Mouse (Mus musculus) MEL (cell line): ENCODE measurements around the gene Mettl5. TPM values are rescaled to one million over a fixed set of nuclear protein-coding genes. Genes with fewer than 3 reads are reported as not detected.

Experiments
- DNase-seq: peaks from one replicate; pipeline ENCODE4 v3.0.0; 2011; ENCODE audit warnings: low read depth, low spot score
- H3K27ac ChIP-seq: 2 replicates; pipeline ENCODE4 v1.5.1; 2012; ENCODE audit warnings: low read depth, mild to moderate bottlenecking, control low read depth, low read length, moderate library complexity; ENCODE audit not compliant: control insufficient read depth
- H3K27me3 ChIP-seq, 2 experiments: fragments of 150-350 bp in 1 of 2; sonication (generic) in 1 of 2; 2 replicates each; pipeline ENCODE4 v1.6.1; 2012; ENCODE audit warnings: low read length in 2 of 2, mild to moderate bottlenecking in 2 of 2, improper control_type of control experiment in 1 of 2, moderate library complexity in 1 of 2; ENCODE audit not compliant: insufficient read depth in 2 of 2, control insufficient read depth in 1 of 2
- H3K36me3 ChIP-seq, 2 experiments: 2 replicates each; pipeline ENCODE4 v1.6.1; 2012 to 2014; ENCODE audit warnings: low read length in 2 of 2, improper control_type of control experiment in 1 of 2, inconsistent platforms in 1 of 2, mild to moderate bottlenecking in 1 of 2; ENCODE audit not compliant: insufficient read depth in 2 of 2, control insufficient read depth in 1 of 2
- H3K4me1 ChIP-seq, 2 experiments: fragments of 150-350 bp in 1 of 2; sonication (generic) in 1 of 2; 2 replicates each; pipeline ENCODE4 v1.6.1; 2012; ENCODE audit warnings: low read length in 2 of 2, improper control_type of control experiment in 1 of 2, mild to moderate bottlenecking in 1 of 2; ENCODE audit not compliant: insufficient read depth in 2 of 2, control insufficient read depth in 1 of 2
- H3K4me3 ChIP-seq, 2 experiments: fragments of 150-350 bp in 1 of 2; sonication (generic) in 1 of 2; 2 replicates each; pipeline ENCODE4 v1.5.1; 2012; ENCODE audit warnings: low read depth in 2 of 2, low read length in 2 of 2, mild to moderate bottlenecking in 2 of 2, moderate library complexity in 2 of 2, control low read depth in 1 of 2, improper control_type of control experiment in 1 of 2; ENCODE audit not compliant: control insufficient read depth in 1 of 2, insufficient read depth in 1 of 2
- H3K79me2 ChIP-seq: 2 replicates; pipeline ENCODE4 v1.6.1; 2012; ENCODE audit warnings: mild to moderate bottlenecking, low read length, moderate library complexity; ENCODE audit not compliant: control insufficient read depth, poor library complexity, insufficient read depth
- H3K9ac ChIP-seq: 2 replicates; pipeline ENCODE4 v1.6.1; 2012; ENCODE audit warnings: low read depth, mild to moderate bottlenecking, control low read depth, low read length, moderate library complexity; ENCODE audit not compliant: control insufficient read depth, poor library complexity, severe bottlenecking
- H3K9me3 ChIP-seq: fragments of 150-350 bp; sonication (generic); replicated peaks from 2 replicates; pipeline ENCODE4 v1.6.1; 2012; ENCODE audit warnings: mild to moderate bottlenecking, low read length, improper control_type of control experiment, moderate library complexity; ENCODE audit not compliant: insufficient read depth
- CHD1 ChIP-seq: IDR thresholded peaks from 2 replicates; pipeline ENCODE4 v1.6.1; 2012; ENCODE audit warnings: low read depth, mild to moderate bottlenecking, inconsistent platforms, low read length, improper control_type of control experiment
- CTCF ChIP-seq, 3 experiments: IDR thresholded peaks in 2 of 3; conservative IDR thresholded peaks in 1 of 3; 2 replicates each; pipeline ENCODE4 v1.5.1; 2011 to 2012; ENCODE audit warnings: low read length in 3 of 3, low read depth in 2 of 3, mild to moderate bottlenecking in 2 of 3, improper control_type of control experiment in 1 of 3, inconsistent platforms in 1 of 3, mixed read lengths in 1 of 3, moderate library complexity in 1 of 3; ENCODE audit not compliant: control insufficient read depth in 1 of 3, insufficient read depth in 1 of 3, poor library complexity in 1 of 3, severe bottlenecking in 1 of 3
- ETS1 ChIP-seq: IDR thresholded peaks from 2 replicates; pipeline ENCODE4 v1.6.1; 2012; ENCODE audit warnings: low read depth, mild to moderate bottlenecking, inconsistent platforms, low read length, improper control_type of control experiment, moderate library complexity
- GATA1 ChIP-seq: IDR thresholded peaks from 2 replicates; pipeline ENCODE4 v1.6.1; 2011; ENCODE audit warnings: low read depth, low read length, improper control_type of control experiment
- KAT2A ChIP-seq: conservative IDR thresholded peaks from 2 replicates; pipeline ENCODE4 v1.6.1; 2012; ENCODE audit warnings: low read depth, low read length, improper control_type of control experiment, inconsistent platforms
- MAX ChIP-seq: IDR thresholded peaks from 2 replicates; pipeline ENCODE4 v1.6.1; 2011; ENCODE audit warnings: low read length, improper control_type of control experiment
- MXI1 ChIP-seq: IDR thresholded peaks from 2 replicates; pipeline ENCODE4 v1.6.1; 2011; ENCODE audit warnings: mild to moderate bottlenecking, low read depth, low read length, improper control_type of control experiment
- NRF1 ChIP-seq: IDR thresholded peaks from 2 replicates; pipeline ENCODE4 v1.6.1; 2014; ENCODE audit warnings: low read depth, mild to moderate bottlenecking, inconsistent platforms, low read length, improper control_type of control experiment, moderate library complexity; ENCODE audit not compliant: poor library complexity, insufficient read depth, severe bottlenecking
- POLR2AphosphoS5 ChIP-seq: IDR thresholded peaks from 2 replicates; pipeline ENCODE4 v1.6.1; 2012; ENCODE audit warnings: low read depth, borderline replicate concordance, mild to moderate bottlenecking, inconsistent platforms, low read length, moderate library complexity, mixed read lengths
- RAD21 ChIP-seq: IDR thresholded peaks from 2 replicates; pipeline ENCODE4 v1.6.1; 2011; ENCODE audit warnings: mild to moderate bottlenecking, low read depth, low read length, improper control_type of control experiment
- SMC3 ChIP-seq: IDR thresholded peaks from 2 replicates; pipeline ENCODE4 v1.6.1; 2011; ENCODE audit warnings: low read depth, low read length, improper control_type of control experiment
- TAL1 ChIP-seq: IDR thresholded peaks from 2 replicates; pipeline ENCODE4 v1.6.1; 2012; ENCODE audit warnings: mild to moderate bottlenecking, inconsistent platforms, low read length, moderate library complexity, mixed read lengths
- TCF12 ChIP-seq: IDR thresholded peaks from 2 replicates; pipeline ENCODE4 v1.6.1; 2014; ENCODE audit warnings: low read depth, mild to moderate bottlenecking, inconsistent platforms, low read length, improper control_type of control experiment, moderate library complexity
- UBTF ChIP-seq: IDR thresholded peaks from 2 replicates; pipeline ENCODE4 v1.6.1; 2012; ENCODE audit warnings: low read depth, mild to moderate bottlenecking, inconsistent platforms, low read length, improper control_type of control experiment, moderate library complexity, borderline replicate concordance; ENCODE audit not compliant: insufficient read depth
- ZMIZ1 ChIP-seq: IDR thresholded peaks from 2 replicates; pipeline ENCODE4 v1.6.1; 2012; ENCODE audit warnings: low read depth, mild to moderate bottlenecking, inconsistent platforms, low read length, improper control_type of control experiment, moderate library complexity
- polyA plus RNA-seq, 2 experiments: library from polyadenylated mRNA; stranded (reverse) in 1 of 2; unstranded in 1 of 2; fragments of >175 nt in 1 of 2; fragments of >200 nt in 1 of 2; gene quantifications; 2 replicates each; pipeline versions ENCODE4 v1.2.1 to v1.2.4; 2012; ENCODE audit warnings: low replicate concordance in 2 of 2, low read depth in 1 of 2; ENCODE audit not compliant: insufficient read length in 2 of 2, insufficient read depth in 1 of 2, missing spikeins in 1 of 2
- total RNA-seq: library from RNA; depleted of rRNA; stranded (reverse); fragments of 300-350 nt; gene quantifications from 2 replicates; pipeline ENCODE4 v1.2.3, GENCODE M21; 2012

Mettl5 gene
- total and polyA plus RNA-seq, 3 experiments, result 27.5 to 29.2 TPM; not detected in 1

DNA sequence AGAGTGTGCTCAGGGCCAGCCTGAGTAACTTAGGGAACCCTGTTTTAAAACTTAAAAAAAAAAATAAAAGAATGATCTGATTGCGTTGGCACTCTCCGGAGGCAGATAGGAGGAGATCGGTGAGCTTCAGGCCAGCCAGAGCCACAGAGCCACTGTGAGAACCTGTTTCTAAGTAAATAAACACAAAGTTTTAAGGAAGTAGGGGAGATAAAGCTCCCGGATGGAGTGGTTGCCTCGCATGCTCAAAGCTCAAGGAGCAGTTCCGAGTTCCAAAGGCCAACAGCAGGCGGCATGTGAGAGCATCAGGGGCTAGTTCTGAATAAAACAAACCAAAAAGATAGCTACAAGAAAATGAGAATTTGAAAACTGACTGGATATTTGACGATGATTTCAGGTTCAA is 29.0 kb downstream of the Mettl5 start (continued):
- TF ChIP-seq ETS1 (peak; percentile 62; the same call in 1 of the 2 replicates), TCF12 (peak; percentile 50)

DNA sequence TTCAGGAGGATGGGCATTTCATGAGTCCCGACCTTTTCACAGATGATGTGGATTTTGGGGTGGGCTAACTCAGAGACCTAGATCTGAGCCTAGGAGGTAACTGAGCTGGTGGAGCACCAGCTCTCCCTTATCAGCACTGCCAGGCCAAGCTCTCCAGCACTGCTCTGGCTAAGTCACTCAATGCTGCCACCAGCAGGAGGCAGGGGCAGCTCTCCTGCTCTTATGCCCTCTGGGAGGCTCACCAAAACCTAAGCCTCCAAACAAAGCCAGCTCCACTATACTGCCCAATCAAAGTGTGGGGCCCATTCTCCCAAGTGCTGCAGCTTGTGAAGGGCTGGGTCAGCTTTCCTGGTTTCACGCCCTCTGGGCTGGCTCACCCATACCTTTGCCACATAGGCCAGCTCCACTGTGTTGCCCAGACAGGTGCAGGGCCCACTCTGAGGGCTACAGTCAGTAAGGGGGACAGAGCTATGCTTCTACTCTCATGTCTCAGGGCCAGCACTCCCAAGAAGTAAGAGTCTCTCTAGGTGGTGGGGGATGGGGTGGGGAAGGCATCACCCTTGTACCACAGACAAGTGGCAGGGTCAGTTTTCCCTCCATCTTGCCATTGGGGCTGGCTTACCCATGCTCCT is 33.9 kb downstream of the Mettl5 start:
- Histone ChIP-seq H3K4me1 (peaks cover 5 to 7% of the 10 kb centered on the region in 2 experiments), H3K36me3 (peaks cover 0 to 8% of the 10 kb centered on the region in 2 experiments; a peak in 2 of 4 replicates), H3K9me3 (no peaks in the 10 kb centered on the region), H3K27me3 (no peaks in the 10 kb centered on the region), H3K27ac (no peak overlapping the region), H3K79me2 (no peaks in the 10 kb centered on the region), H3K4me3 (no peak overlapping the region), H3K9ac (no peak overlapping the region)
- TF ChIP-seq RAD21 (peak; percentile 23), GATA1 (peak; percentile 41; the same call in 1 of the 2 replicates), KAT2A (no peak), MAX (no peak), CTCF (IDR thresholded peaks at IDR 0.05 in 2 of 3, conservative IDR thresholded peaks at IDR 0.05 in 1 of 3; ENCODE audit: control insufficient read depth in 1 of 3, insufficient read depth in 1 of 3, low read depth in 2 of 3, low read length in 3 of 3, poor library complexity in 1 of 3, severe bottlenecking in 1 of 3) (peak; percentile 20 to 52 (median 44); a peak in 4 of 6 replicates), MXI1 (no peak), SMC3 (peak; percentile 45)
- DNase-seq, result peak; percentile 49

DNA sequence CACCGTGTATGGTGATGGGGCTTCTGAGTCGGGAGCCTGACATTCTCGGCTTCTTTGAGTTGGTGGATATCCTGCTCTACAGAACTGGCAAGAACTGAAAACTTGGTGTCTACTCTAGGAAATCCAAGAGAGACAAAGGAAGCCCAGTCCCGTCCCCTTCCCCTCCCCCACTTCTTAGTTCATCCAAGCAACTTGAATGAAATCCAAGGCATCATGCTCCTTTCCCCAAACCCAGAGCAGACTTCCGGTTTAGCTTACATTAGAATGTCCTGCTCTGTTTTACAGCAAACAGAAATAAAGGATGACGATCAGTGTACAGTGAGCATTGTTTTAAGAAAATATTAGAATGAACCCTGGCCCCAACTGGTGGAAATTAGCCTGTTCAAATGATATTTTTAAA is 36.2 kb downstream of the Mettl5 start:
- H3K4me3 ChIP-seq, result no peak overlapping the region
- no peak for TF ChIP-seq NRF1
- no peaks in the 10 kb centered on the region for H3K27me3 ChIP-seq
- H3K27ac ChIP-seq, result no peak overlapping the region
- H3K9me3 ChIP-seq, result no peaks in the 10 kb centered on the region
- H3K4me1 ChIP-seq, result no peaks in the 10 kb centered on the region
- no peak overlapping the region for H3K9ac ChIP-seq
- no peaks in the 10 kb centered on the region for H3K79me2 ChIP-seq
- H3K36me3 ChIP-seq, result no peaks in the 10 kb centered on the region
- no peak for DNase-seq

DNA sequence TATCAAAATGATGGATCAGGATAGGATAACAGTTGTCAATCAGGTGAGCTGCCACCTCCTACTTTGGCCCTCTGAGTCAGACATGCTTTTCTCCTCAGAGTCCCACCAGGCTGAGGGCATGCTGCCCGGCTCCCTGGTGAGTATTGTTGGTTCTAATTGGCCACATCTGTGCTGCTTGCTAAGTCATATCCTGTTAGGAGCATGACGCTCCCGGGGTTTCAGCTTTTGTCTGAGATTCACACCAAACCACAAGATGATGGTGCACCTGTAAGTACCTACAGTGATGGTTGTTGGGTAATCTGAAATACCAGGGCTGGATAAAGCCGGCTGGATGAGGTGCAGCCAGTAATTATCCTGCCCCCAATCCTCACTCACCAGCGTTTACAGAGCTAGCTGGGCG is 45.2 kb downstream of the Mettl5 start:
- Histone ChIP-seq H3K9me3 (no peaks in the 10 kb centered on the region), H3K36me3 (no peaks in the 10 kb centered on the region), H3K9ac (no peak overlapping the region), H3K27ac (no peak overlapping the region), H3K4me3 (no peak overlapping the region), H3K4me1 (no peaks in the 10 kb centered on the region), H3K27me3 (no peaks in the 10 kb centered on the region; a peak in 1 of 4 replicates), H3K79me2 (no peaks in the 10 kb centered on the region)
- no peak for DNase-seq
- TF ChIP-seq TCF12 (no peak), CHD1 (no peak), ZMIZ1 (no peak), TAL1 (no peak), SMC3 (no peak), POLR2AphosphoS5 (no peak), MAX (no peak), UBTF (no peak)
